Mouse (Mus musculus): Measurements from ENCODE around the gene Csrnp2. TPM values are rescaled to one million over a fixed set of nuclear protein-coding genes. Genes with fewer than 3 reads are reported as not detected.
"Not testable (repeated sequence)": the region's sequence is repeated elsewhere in the genome, so short reads cannot be mapped to it uniquely, and the experiment has no call there.

Csrnp2 gene
- 7.2 and 8.3 TPM in 2 replicates for polyA plus RNA-seq (2015; fragmentation: Nextera tagmentation; extraction: Ambion mirVana)

- H3K4me1 ChIP-seq (ENCODE audit: control insufficient read depth, insufficient read depth, low read length), result peaks cover 34% of the 10 kb centered on the region
- peak within 1 kb of the TSS; percentile 81 for H3K4me2 ChIP-seq (ENCODE audit: low read depth, low read length)
- H3K27me3 ChIP-seq (ENCODE audit: control insufficient read depth, insufficient read depth, low read length), result no peaks in the 10 kb centered on the region
- 1% methylated on average over 40 of the region's 40 CpGs for WGBS
- peak within 1 kb of the TSS; percentile 70 for H3K4me3 ChIP-seq (ENCODE audit: low read length)
- peak within 1 kb of the TSS; percentile 89 for H3K9ac ChIP-seq (ENCODE audit: low read length)
- ATAC-seq (replicated peaks; ENCODE audit: extremely low read depth, insufficient read depth, low FRiP score), result peak; percentile 97
- no peaks in the 10 kb centered on the region for H3K9me3 ChIP-seq (replicated peaks; ENCODE audit: control insufficient read depth, low read length)
- H3K27ac ChIP-seq (ENCODE audit: low read length), result peak within 1 kb of the TSS; percentile 78
- H3K36me3 ChIP-seq (ENCODE audit: control insufficient read depth, insufficient read depth), result no peaks in the 10 kb centered on the region
Observed at GRCm38 (mm10) chr15:100495102-100495501, at the start of gene Csrnp2. TSS of gene Csrnp2 (minus strand) at chr15:100495488.

GRCm38 (mm10) chr15:100543651-100544030, 48.4 kb upstream of the Csrnp2 start:
- H3K4me3 ChIP-seq (ENCODE audit: low read length); H3K36me3 ChIP-seq (ENCODE audit: control insufficient read depth, insufficient read depth); H3K27me3 ChIP-seq (ENCODE audit: control insufficient read depth, insufficient read depth, low read length); H3K9ac ChIP-seq (ENCODE audit: low read length); H3K9me3 ChIP-seq (replicated peaks; ENCODE audit: control insufficient read depth, low read length); H3K4me1 ChIP-seq (ENCODE audit: control insufficient read depth, insufficient read depth, low read length); H3K4me2 ChIP-seq (ENCODE audit: low read depth, low read length); ATAC-seq (replicated peaks; ENCODE audit: extremely low read depth, insufficient read depth, low FRiP score); H3K27ac ChIP-seq (ENCODE audit: low read length): not testable (repeated sequence)
- 96% methylated on average over 14 of the region's 14 CpGs for WGBS

GRCm38 (mm10) chr15:100542876-100543650, 47.8 kb upstream of the Csrnp2 start:
- WGBS, result 92% methylated on average over 25 of the region's 28 CpGs
- not testable (repeated sequence) for H3K9ac ChIP-seq (ENCODE audit: low read length); ATAC-seq (replicated peaks; ENCODE audit: extremely low read depth, insufficient read depth, low FRiP score); H3K4me1 ChIP-seq (ENCODE audit: control insufficient read depth, insufficient read depth, low read length); H3K4me3 ChIP-seq (ENCODE audit: low read length); H3K27me3 ChIP-seq (ENCODE audit: control insufficient read depth, insufficient read depth, low read length); H3K9me3 ChIP-seq (replicated peaks; ENCODE audit: control insufficient read depth, low read length); H3K4me2 ChIP-seq (ENCODE audit: low read depth, low read length); H3K36me3 ChIP-seq (ENCODE audit: control insufficient read depth, insufficient read depth); H3K27ac ChIP-seq (ENCODE audit: low read length)

GRCm38 (mm10) chr15:100541426-100541825, 46.1 kb upstream of the Csrnp2 start:
- Histone ChIP-seq H3K4me2 (ENCODE audit: low read depth, low read length) (no peak overlapping the region), H3K27ac (ENCODE audit: low read length) (no peak overlapping the region), H3K4me1 (ENCODE audit: control insufficient read depth, insufficient read depth, low read length) (no peaks in the 10 kb centered on the region; the same call in 1 of the 2 replicates), H3K9ac (ENCODE audit: low read length) (no peak overlapping the region), H3K4me3 (ENCODE audit: low read length) (no peak overlapping the region), H3K27me3 (ENCODE audit: control insufficient read depth, insufficient read depth, low read length) (no peaks in the 10 kb centered on the region), H3K36me3 (ENCODE audit: control insufficient read depth, insufficient read depth) (peaks cover 3% of the 10 kb centered on the region; the same call in 1 of the 2 replicates), H3K9me3 (replicated peaks; ENCODE audit: control insufficient read depth, low read length) (no peaks in the 10 kb centered on the region; the same call in 1 of the 2 replicates)
- 87% methylated on average over 4 of the region's 4 CpGs for WGBS
- no peak for ATAC-seq (replicated peaks; ENCODE audit: extremely low read depth, insufficient read depth, low FRiP score)

- H3K9me3 ChIP-seq (replicated peaks; ENCODE audit: control insufficient read depth, low read length); H3K4me1 ChIP-seq (ENCODE audit: control insufficient read depth, insufficient read depth, low read length); H3K4me2 ChIP-seq (ENCODE audit: low read depth, low read length); ATAC-seq (replicated peaks; ENCODE audit: extremely low read depth, insufficient read depth, low FRiP score); H3K27me3 ChIP-seq (ENCODE audit: control insufficient read depth, insufficient read depth, low read length); H3K9ac ChIP-seq (ENCODE audit: low read length); H3K36me3 ChIP-seq (ENCODE audit: control insufficient read depth, insufficient read depth); H3K4me3 ChIP-seq (ENCODE audit: low read length); H3K27ac ChIP-seq (ENCODE audit: low read length): not testable (repeated sequence)
- WGBS, result 46% methylated on average over 1 of the region's 1 CpGs
Observed at GRCm38 (mm10) chr15:100541001-100541400, 45.7 kb upstream of the Csrnp2 start.

- ATAC-seq (replicated peaks; ENCODE audit: extremely low read depth, insufficient read depth, low FRiP score), result no peak
- 87% methylated on average over 9 of the region's 9 CpGs for WGBS
- H3K27me3 ChIP-seq (ENCODE audit: control insufficient read depth, insufficient read depth, low read length), result no peaks in the 10 kb centered on the region
- H3K4me1 ChIP-seq (ENCODE audit: control insufficient read depth, insufficient read depth, low read length), result no peaks in the 10 kb centered on the region; the same call in 1 of the 2 replicates
- H3K9me3 ChIP-seq (replicated peaks; ENCODE audit: control insufficient read depth, low read length), result no peaks in the 10 kb centered on the region
- H3K4me3 ChIP-seq (ENCODE audit: low read length), result no peak overlapping the region
- H3K4me2 ChIP-seq (ENCODE audit: low read depth, low read length), result no peak overlapping the region
- no peak overlapping the region for H3K27ac ChIP-seq (ENCODE audit: low read length)
- H3K36me3 ChIP-seq (ENCODE audit: control insufficient read depth, insufficient read depth), result no peaks in the 10 kb centered on the region
- no peak overlapping the region for H3K9ac ChIP-seq (ENCODE audit: low read length)
Observed at GRCm38 (mm10) chr15:100539411-100539810, 44.1 kb upstream of the Csrnp2 start.

- no peak overlapping the region for H3K4me3 ChIP-seq (ENCODE audit: low read length)
- no peaks in the 10 kb centered on the region for H3K27me3 ChIP-seq (ENCODE audit: control insufficient read depth, insufficient read depth, low read length)
- no peak overlapping the region for H3K9ac ChIP-seq (ENCODE audit: low read length)
- no peak for ATAC-seq (replicated peaks; ENCODE audit: extremely low read depth, insufficient read depth, low FRiP score)
- no peaks in the 10 kb centered on the region for H3K36me3 ChIP-seq (ENCODE audit: control insufficient read depth, insufficient read depth)
- no peaks in the 10 kb centered on the region; the same call in 1 of the 2 replicates for H3K4me1 ChIP-seq (ENCODE audit: control insufficient read depth, insufficient read depth, low read length)
- H3K9me3 ChIP-seq (replicated peaks; ENCODE audit: control insufficient read depth, low read length), result no peaks in the 10 kb centered on the region
- H3K4me2 ChIP-seq (ENCODE audit: low read depth, low read length), result no peak overlapping the region
- no peak overlapping the region for H3K27ac ChIP-seq (ENCODE audit: low read length)
- WGBS, result 82% methylated on average over 6 of the region's 6 CpGs
Observed at GRCm38 (mm10) chr15:100537913-100538312, 42.6 kb upstream of the Csrnp2 start.

- H3K27ac ChIP-seq (ENCODE audit: low read length), result no peak overlapping the region; the same call in none of the 2 replicates
- ATAC-seq (replicated peaks; ENCODE audit: extremely low read depth, insufficient read depth, low FRiP score), result no peak
Observed at GRCm38 (mm10) chr15:100527900-100528299, 32.6 kb upstream of the Csrnp2 start.

GRCm38 (mm10) chr15:100525405-100525804, 30.1 kb upstream of the Csrnp2 start:
- Histone ChIP-seq H3K27me3 (ENCODE audit: control insufficient read depth, insufficient read depth, low read length) (no peaks in the 10 kb centered on the region), H3K9me3 (replicated peaks; ENCODE audit: control insufficient read depth, low read length) (no peaks in the 10 kb centered on the region), H3K4me3 (ENCODE audit: low read length) (no peak overlapping the region), H3K27ac (ENCODE audit: low read length) (no peak overlapping the region), H3K4me1 (ENCODE audit: control insufficient read depth, insufficient read depth, low read length) (0 out of 2 replicates have a peak, but pooled peaks cover 3% of the 10 kb centered on the region), H3K4me2 (ENCODE audit: low read depth, low read length) (no peak overlapping the region), H3K36me3 (ENCODE audit: control insufficient read depth, insufficient read depth) (peaks cover 8% of the 10 kb centered on the region; the same call in 1 of the 2 replicates), H3K9ac (ENCODE audit: low read length) (no peak overlapping the region)
- ATAC-seq (replicated peaks; ENCODE audit: extremely low read depth, insufficient read depth, low FRiP score), result no peak
- 91% methylated on average over 14 of the region's 14 CpGs for WGBS

More at GRCm38 (mm10) chr15:100527900-100528299, 32.6 kb upstream of the Csrnp2 start:
- H3K36me3 ChIP-seq (ENCODE audit: control insufficient read depth, insufficient read depth), result 0 out of 2 replicates have a peak, but pooled peaks cover 2% of the 10 kb centered on the region
- H3K9me3 ChIP-seq (replicated peaks; ENCODE audit: control insufficient read depth, low read length), result no peaks in the 10 kb centered on the region
- no peak overlapping the region for H3K4me2 ChIP-seq (ENCODE audit: low read depth, low read length)
- H3K9ac ChIP-seq (ENCODE audit: low read length), result no peak overlapping the region; the same call in 1 of the 2 replicates
- H3K4me3 ChIP-seq (ENCODE audit: low read length), result no peak overlapping the region
- 28% methylated on average over 5 of the region's 5 CpGs for WGBS
- H3K27me3 ChIP-seq (ENCODE audit: control insufficient read depth, insufficient read depth, low read length), result no peaks in the 10 kb centered on the region
- H3K4me1 ChIP-seq (ENCODE audit: control insufficient read depth, insufficient read depth, low read length), result 0 out of 2 replicates have a peak, but pooled peaks cover 3% of the 10 kb centered on the region

All from heart, embryonic 16.5 days (tissue).